Mouse (Mus musculus) embryonic facial prominence, embryonic 10.5 days (tissue): Measurements from ENCODE around the gene Anapc11. TPM values are rescaled to one million over a fixed set of nuclear protein-coding genes. Genes with fewer than 3 reads are reported as not detected.

ENCODE experiments used
- DNase-seq: peaks from one replicate; pipeline ENCODE4 v3.0.0-alpha.2; 2017; ENCODE audit warnings: low spot score
- H3K27ac ChIP-seq: fragments of 300-500 bp; sonication (generic); replicated peaks from 2 replicates; pipeline ENCODE4 v1.5.1; 2016; ENCODE audit warnings: mild to moderate bottlenecking
- H3K27me3 ChIP-seq: fragments of 300-500 bp; sonication (generic); replicated peaks from 2 replicates; pipeline ENCODE4 v1.6.1; 2016; ENCODE audit warnings: low read depth, mild to moderate bottlenecking; ENCODE audit not compliant: poor library complexity, severe bottlenecking
- H3K36me3 ChIP-seq: fragments of 300-500 bp; sonication (generic); replicated peaks from 2 replicates; pipeline ENCODE4 v1.6.1; 2016; ENCODE audit warnings: mild to moderate bottlenecking, moderate library complexity
- H3K4me1 ChIP-seq: fragments of 300-500 bp; sonication (generic); 2 replicates; pipeline ENCODE4 v1.6.1; 2016
- H3K4me3 ChIP-seq: fragments of 300-500 bp; sonication (generic); 2 replicates; pipeline ENCODE4 v1.5.1; 2016; ENCODE audit warnings: mild to moderate bottlenecking, moderate library complexity
- H3K9me3 ChIP-seq: fragments of 300-500 bp; sonication (generic); 2 replicates; pipeline ENCODE4 v1.6.1; 2016; ENCODE audit warnings: mild to moderate bottlenecking
- WGBS: fragments of 180-500 bp; shearing (Covaris S2); methylation state at CpG from one replicate; pipeline ENCODE4 v1.1.7; 2016; 5-methylcytosine and 5-hydroxymethylcytosine counted together
- polyA plus RNA-seq: library from polyadenylated mRNA; unstranded; fragments of >200 nt; fragmentation: Nextera tagmentation; extraction: Ambion mirVana; gene quantifications from 2 replicates; pipeline ENCODE4 v1.2.1, GENCODE M21; 2016

Gene Anapc11
- polyA plus RNA-seq, 1 experiment from 2014 or later, result 198 TPM

GRCm38 (mm10) chr11:120565114-120565513, 33.1 kb upstream of the Anapc11 start:
- no peak for DNase-seq
- H3K9me3 ChIP-seq, result no peaks in the 10 kb centered on the region
- 88% methylated on average over 9 of the region's 9 CpGs for WGBS
- H3K36me3 ChIP-seq, result peaks cover 100% of the 10 kb centered on the region
- no peak overlapping the region for H3K4me3 ChIP-seq
- no peaks in the 10 kb centered on the region for H3K27me3 ChIP-seq
- no peak overlapping the region for H3K27ac ChIP-seq
- 0 out of 2 replicates have a peak, but pooled peaks cover 2% of the 10 kb centered on the region for H3K4me1 ChIP-seq

- Histone ChIP-seq H3K4me1 (peaks cover 21% of the 10 kb centered on the region), H3K27ac (no peak overlapping the region), H3K27me3 (no peaks in the 10 kb centered on the region), H3K36me3 (peaks cover 84% of the 10 kb centered on the region), H3K4me3 (no peak overlapping the region), H3K9me3 (no peaks in the 10 kb centered on the region)
- 97% methylated on average over 6 of the region's 6 CpGs for WGBS
- no peak for DNase-seq
Measured at GRCm38 (mm10) chr11:120568324-120568723, 29.9 kb upstream of the Anapc11 start.

- H3K27me3 ChIP-seq, result no peaks in the 10 kb centered on the region
- H3K27ac ChIP-seq, result peak overlapping the region; percentile 96; the same call in 1 of the 2 replicates
- H3K9me3 ChIP-seq, result no peaks in the 10 kb centered on the region
- H3K4me1 ChIP-seq, result peaks cover 32% of the 10 kb centered on the region
- DNase-seq, result no peak
- WGBS, result 83% methylated on average over 3 of the region's 3 CpGs
- peaks cover 56% of the 10 kb centered on the region for H3K36me3 ChIP-seq
- peak overlapping the region; percentile 64 for H3K4me3 ChIP-seq
Measured at GRCm38 (mm10) chr11:120571122-120571521, 27.1 kb upstream of the Anapc11 start.

GRCm38 (mm10) chr11:120571754-120572416, 26.3 kb upstream of the Anapc11 start:
- no peak for DNase-seq
- Histone ChIP-seq H3K27me3 (no peaks in the 10 kb centered on the region), H3K27ac (peak overlapping the region; percentile 96), H3K9me3 (no peaks in the 10 kb centered on the region), H3K4me3 (peak overlapping the region; percentile 64), H3K36me3 (peaks cover 56% of the 10 kb centered on the region), H3K4me1 (peaks cover 32% of the 10 kb centered on the region)
- WGBS, result 19% methylated on average over 11 of the region's 11 CpGs

- peak overlapping the region; percentile 64 for H3K4me3 ChIP-seq
- peaks cover 56% of the 10 kb centered on the region for H3K36me3 ChIP-seq
- WGBS, result under 1% methylated on average over 24 of the region's 24 CpGs
- peaks cover 32% of the 10 kb centered on the region for H3K4me1 ChIP-seq
- H3K27me3 ChIP-seq, result no peaks in the 10 kb centered on the region
- DNase-seq, result no peak
- peak overlapping the region; percentile 96 for H3K27ac ChIP-seq
- no peaks in the 10 kb centered on the region for H3K9me3 ChIP-seq
Measured at GRCm38 (mm10) chr11:120572417-120572751, 25.8 kb upstream of the Anapc11 start.

GRCm38 (mm10) chr11:120572752-120573584, 25.3 kb upstream of the Anapc11 start, which contains the start of gene P4hb:
TSS of gene P4hb (minus strand) at chr11:120573253.
- Histone ChIP-seq H3K4me1 (peaks cover 30% of the 10 kb centered on the region), H3K27ac (peak within 1 kb of the TSS; percentile 96), H3K27me3 (no peaks in the 10 kb centered on the region), H3K36me3 (peaks cover 56% of the 10 kb centered on the region), H3K9me3 (no peaks in the 10 kb centered on the region), H3K4me3 (peak within 1 kb of the TSS; percentile 64)
- peak; percentile 100 for DNase-seq
- WGBS, result under 1% methylated on average over 94 of the region's 94 CpGs

- Histone ChIP-seq H3K4me1 (peaks cover 35% of the 10 kb centered on the region), H3K4me3 (peak overlapping the region; percentile 64), H3K27me3 (no peaks in the 10 kb centered on the region), H3K36me3 (peaks cover 56% of the 10 kb centered on the region), H3K9me3 (no peaks in the 10 kb centered on the region), H3K27ac (peak overlapping the region; percentile 96)
- peak; percentile 23 for DNase-seq
- WGBS, result under 1% methylated on average over 23 of the region's 23 CpGs
Measured at GRCm38 (mm10) chr11:120573585-120574277, 24.5 kb upstream of the Anapc11 start.

- H3K27ac ChIP-seq, result peak overlapping the region; percentile 96
- peak overlapping the region; percentile 64 for H3K4me3 ChIP-seq
- DNase-seq, result no peak
- peaks cover 56% of the 10 kb centered on the region for H3K36me3 ChIP-seq
- peaks cover 40% of the 10 kb centered on the region for H3K4me1 ChIP-seq
- 50% methylated on average over 5 of the region's 5 CpGs for WGBS
- H3K27me3 ChIP-seq, result no peaks in the 10 kb centered on the region
- H3K9me3 ChIP-seq, result no peaks in the 10 kb centered on the region
Measured at GRCm38 (mm10) chr11:120574278-120574600, 24.0 kb upstream of the Anapc11 start.

GRCm38 (mm10) chr11:120575046-120575445, 23.2 kb upstream of the Anapc11 start:
- Histone ChIP-seq H3K9me3 (no peaks in the 10 kb centered on the region), H3K27ac (no peak overlapping the region), H3K4me3 (peak overlapping the region; percentile 64), H3K27me3 (no peaks in the 10 kb centered on the region), H3K4me1 (peaks cover 48% of the 10 kb centered on the region), H3K36me3 (peaks cover 56% of the 10 kb centered on the region)
- no peak for DNase-seq
- WGBS, result 79% methylated on average over 2 of the region's 2 CpGs

- no peaks in the 10 kb centered on the region for H3K27me3 ChIP-seq
- DNase-seq, result no peak
- H3K4me3 ChIP-seq, result no peak overlapping the region
- H3K4me1 ChIP-seq, result peaks cover 49% of the 10 kb centered on the region
- H3K27ac ChIP-seq, result no peak overlapping the region
- no peaks in the 10 kb centered on the region for H3K9me3 ChIP-seq
- H3K36me3 ChIP-seq, result peaks cover 50% of the 10 kb centered on the region
Measured at GRCm38 (mm10) chr11:120575940-120576339, 22.3 kb upstream of the Anapc11 start.

GRCm38 (mm10) chr11:120576365-120576981, 21.7 kb upstream of the Anapc11 start:
- 90% methylated on average over 3 of the region's 3 CpGs for WGBS
- Histone ChIP-seq H3K27me3 (no peaks in the 10 kb centered on the region), H3K27ac (no peak overlapping the region), H3K36me3 (peaks cover 45% of the 10 kb centered on the region), H3K4me1 (peaks cover 45% of the 10 kb centered on the region), H3K9me3 (no peaks in the 10 kb centered on the region), H3K4me3 (peak overlapping the region; percentile 19; the same call in 1 of the 2 replicates)
- no peak for DNase-seq
